ENCODE assay signal across 10 mouse cellular contexts in genomic region chr6:80975162-80975561, GRCm38 (mm10).
"Had no signal": no experiment of that assay in that cellular context is flagged by ENCODE, and none has a peak within 500 bp of the region (broad histone marks: within the 10 kb centered on the region; RNA-seq: fewer than 3 reads in every experiment).

No protein-coding gene starts in this region.

- ATAC-seq: midbrain, embryonic 13.5 days had no signal

- H3K4me1 ChIP-seq: limb, embryonic 13.5 days; midbrain, embryonic 13.5 days; neural tube, embryonic 12.5 days had no signal

- H3K36me3 ChIP-seq: limb, embryonic 13.5 days; midbrain, embryonic 13.5 days; neural tube, embryonic 12.5 days had no signal

- H3K27me3 ChIP-seq: limb, embryonic 13.5 days; midbrain, embryonic 13.5 days; neural tube, embryonic 12.5 days had no signal

- H3K27ac ChIP-seq: limb, embryonic 13.5 days; liver, embryonic 14.5 days; midbrain, embryonic 13.5 days; neural tube, embryonic 12.5 days; stomach, postnatal 0 days had no signal

- DNase-seq: kidney, postnatal 25 days; layer of hippocampus, adult 9-11 months; left cerebral cortex, postnatal 4 days; lung, adult 18-20 months; thymus, postnatal 4 days had no signal

- H3K4me3 ChIP-seq: limb, embryonic 13.5 days; midbrain, embryonic 13.5 days; neural tube, embryonic 12.5 days had no signal

- H3K9me3 ChIP-seq: limb, embryonic 13.5 days; midbrain, embryonic 13.5 days; neural tube, embryonic 12.5 days had no signal

- H3K9ac ChIP-seq: limb, embryonic 13.5 days; liver, embryonic 14.5 days; midbrain, embryonic 13.5 days; neural tube, embryonic 12.5 days had no signal

- H3K4me2 ChIP-seq: limb, embryonic 13.5 days; midbrain, embryonic 13.5 days; neural tube, embryonic 12.5 days had no signal
